Mouse (Mus musculus) brain, embryonic 14.5 days (tissue): ENCODE measurements around the gene Crmp1.

Experiments used
- CTCF ChIP-seq: fragments of 200-500 bp; IDR thresholded peaks from 2 replicates; pipeline ENCODE4 v1.5.1; 2012; ENCODE audit warnings: inconsistent platforms, mild to moderate bottlenecking, moderate library complexity, borderline replicate concordance; ENCODE audit not compliant: insufficient read depth, insufficient read length; ENCODE audit errors: extremely low read depth
- POLR2A ChIP-seq: fragments of 200-500 bp; IDR thresholded peaks from 2 replicates; pipeline ENCODE4 v1.6.1; 2012; ENCODE audit warnings: mild to moderate bottlenecking, inconsistent platforms, borderline replicate concordance; ENCODE audit not compliant: poor library complexity, insufficient read depth, insufficient read length, severe bottlenecking; ENCODE audit errors: extremely low read depth

GRCm38 (mm10) chr5:37248870-37249269 is 7.1 kb downstream of the Crmp1 start:
- TF ChIP-seq POLR2A (no peak), CTCF (no peak)
